Mouse (Mus musculus): ENCODE data around the gene Xrra1.

- TF ChIP-seq CTCF (IDR thresholded peaks at IDR 0.05; ENCODE audit: low read depth) (no peak), EP300 (IDR thresholded peaks at IDR 0.05; ENCODE audit: low read depth) (no peak)
Observed at GRCm38 (mm10) chr7:99878254-99878653, 19.3 kb downstream of the Xrra1 start.

All from liver, embryonic 14.5 days (tissue).